Mouse (Mus musculus): ENCODE results near the gene Ttc21a. TPM values are rescaled to one million over a fixed set of nuclear protein-coding genes. Genes with fewer than 3 reads are reported as not detected.

Gene Ttc21a
- total RNA-seq, 1 experiment, result 0.40 TPM

DNA sequence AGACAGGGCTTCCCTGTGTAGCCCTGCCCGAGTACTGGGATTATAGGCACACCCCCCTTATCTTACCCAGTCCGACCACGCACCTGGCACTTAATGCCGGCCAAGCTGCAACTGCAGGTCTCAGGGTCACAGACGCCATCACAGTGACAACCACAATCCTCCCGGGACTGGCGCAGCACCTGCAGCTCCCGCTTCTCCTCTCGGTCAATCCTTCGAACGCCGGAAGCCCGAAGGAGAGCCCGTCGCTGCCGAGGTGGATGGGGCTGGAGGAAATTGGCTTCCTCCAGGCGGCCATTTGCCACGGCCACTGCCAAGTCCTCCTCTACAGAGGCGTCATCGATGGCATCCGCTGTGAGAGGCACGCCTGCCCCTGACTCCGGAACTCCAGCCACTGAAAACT, 35.9 kb downstream of the Ttc21a start:
- no peaks in the 10 kb centered on the region for H3K9me3 ChIP-seq (ENCODE audit: control insufficient read depth, insufficient read depth, low read depth, low read length)
- no peak overlapping the region for H3K4me3 ChIP-seq (ENCODE audit: insufficient read depth in 1 of 2, low read depth in 1 of 2, low read length in 2 of 2, poor library complexity in 1 of 2, severe bottlenecking in 1 of 2)
- no peak overlapping the region for H3K27ac ChIP-seq (ENCODE audit: insufficient read depth, low read depth, low read length, poor library complexity, severe bottlenecking)
- in situ Hi-C loops (cut with MboI; ENCODE audit: low sequenced_read_pairs in 2 of 2, unreplicated experiment in 2 of 2), result no loop called here
- peaks cover 42% of the 10 kb centered on the region for H3K36me3 ChIP-seq (ENCODE audit: control insufficient read depth, insufficient read depth, low read length, poor library complexity, severe bottlenecking)
- no peak for DNase-seq (ENCODE audit: low read depth, low spot score)
- TF ChIP-seq CHD2 (IDR thresholded peaks at IDR 0.05; ENCODE audit: low read depth, low read length), result no peak
- TF ChIP-seq ZC3H11A (IDR thresholded peaks at IDR 0.05; ENCODE audit: borderline replicate concordance, low read depth, low read length), result no peak
- TF ChIP-seq MAFK (IDR thresholded peaks at IDR 0.05; ENCODE audit: insufficient read depth, low read depth, low read length), result no peak
- TF ChIP-seq ZNF384 (IDR thresholded peaks at IDR 0.05; ENCODE audit: low read depth, low read length), result no peak
- no peak for TF ChIP-seq HCFC1 (IDR thresholded peaks at IDR 0.05; ENCODE audit: borderline replicate concordance, insufficient read depth, low read length)
- peaks cover 0 to 23% of the 10 kb centered on the region in 2 experiments for H3K4me1 ChIP-seq (ENCODE audit: control insufficient read depth in 2 of 2, insufficient read depth in 2 of 2, low read length in 2 of 2, poor library complexity in 1 of 2)
- peak overlapping the region; percentile 9; the same call in 1 of the 2 replicates for H3K9ac ChIP-seq (ENCODE audit: insufficient read depth, low read depth, low read length, poor library complexity, severe bottlenecking)

DNA sequence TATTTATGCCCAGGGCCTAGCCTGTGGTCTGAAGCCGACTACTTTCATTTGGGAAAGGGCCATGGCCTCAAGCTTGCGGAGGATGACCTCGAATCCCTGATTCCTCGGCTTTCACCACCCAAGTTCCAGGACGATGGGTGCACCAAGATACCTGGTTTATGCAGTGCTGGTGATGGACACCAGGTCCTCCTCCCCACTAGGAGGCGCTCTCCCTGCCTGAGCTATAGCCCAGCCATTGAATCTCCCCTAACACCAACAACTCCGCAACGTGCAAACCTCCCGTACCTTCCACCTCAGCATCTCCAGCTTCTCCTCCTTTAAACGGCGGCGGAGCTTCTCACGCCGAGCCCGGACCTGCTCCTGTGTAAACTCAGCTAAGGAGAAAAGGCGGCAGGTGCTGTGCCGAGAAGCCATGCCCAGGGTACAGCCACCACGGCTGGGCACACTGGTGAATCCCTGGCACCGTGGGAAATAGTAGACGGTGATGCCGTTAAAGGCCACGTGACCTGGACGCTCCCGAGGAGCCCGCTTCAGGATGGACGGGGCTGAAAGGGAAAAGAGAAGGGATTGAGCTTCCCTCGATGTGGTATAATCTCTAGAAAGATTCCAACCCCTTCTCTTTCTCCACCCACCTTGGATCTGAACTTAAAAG, 36.6 kb downstream of the Ttc21a start:
- Histone ChIP-seq H3K36me3 (ENCODE audit: control insufficient read depth, insufficient read depth, low read length, poor library complexity, severe bottlenecking) (peaks cover 42% of the 10 kb centered on the region), H3K27ac (ENCODE audit: insufficient read depth, low read depth, low read length, poor library complexity, severe bottlenecking) (no peak overlapping the region), H3K9me3 (ENCODE audit: control insufficient read depth, insufficient read depth, low read depth, low read length) (no peaks in the 10 kb centered on the region), H3K9ac (ENCODE audit: insufficient read depth, low read depth, low read length, poor library complexity, severe bottlenecking) (peak overlapping the region; percentile 68), H3K4me3 (ENCODE audit: insufficient read depth in 1 of 2, low read depth in 1 of 2, low read length in 2 of 2, poor library complexity in 1 of 2, severe bottlenecking in 1 of 2) (peak overlapping the region; percentile 67 to 70), H3K4me1 (ENCODE audit: control insufficient read depth in 2 of 2, insufficient read depth in 2 of 2, low read length in 2 of 2, poor library complexity in 1 of 2) (peaks cover under 1 to 30% of the 10 kb centered on the region in 2 experiments)
- peak; percentile 81 for DNase-seq (ENCODE audit: low read depth, low spot score)
- in situ Hi-C loops (cut with MboI; ENCODE audit: low sequenced_read_pairs in 2 of 2, unreplicated experiment in 2 of 2), result no loop called here
- TF ChIP-seq MAFK (IDR thresholded peaks at IDR 0.05; ENCODE audit: insufficient read depth, low read depth, low read length), result no peak
- TF ChIP-seq ZC3H11A (IDR thresholded peaks at IDR 0.05; ENCODE audit: borderline replicate concordance, low read depth, low read length), result no peak
- TF ChIP-seq HCFC1 (IDR thresholded peaks at IDR 0.05; ENCODE audit: borderline replicate concordance, insufficient read depth, low read length), result no peak
- TF ChIP-seq ZNF384 (IDR thresholded peaks at IDR 0.05; ENCODE audit: low read depth, low read length), result no peak
- TF ChIP-seq CHD2 (IDR thresholded peaks at IDR 0.05; ENCODE audit: low read depth, low read length), result no peak

DNA sequence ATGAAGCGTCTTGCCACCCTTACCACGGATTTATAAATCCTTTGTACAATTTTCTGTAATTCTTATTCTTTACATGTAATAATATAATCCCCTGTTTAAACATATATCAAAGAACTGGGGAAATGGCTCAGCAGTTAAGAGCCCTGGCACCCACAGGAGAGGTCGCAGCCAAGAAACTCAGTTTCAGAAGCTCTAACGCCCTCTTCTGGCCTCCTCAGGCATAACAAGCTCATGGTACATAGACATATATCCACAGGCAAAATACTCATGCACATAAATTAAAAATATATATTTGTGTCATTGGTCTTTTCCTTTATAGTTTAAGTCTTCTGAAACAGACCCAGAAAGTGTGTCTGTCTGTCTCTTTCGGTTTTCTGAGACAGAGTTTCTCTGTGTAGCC, 37.2 kb downstream of the Ttc21a start:
- H3K4me3 ChIP-seq (ENCODE audit: insufficient read depth in 1 of 2, low read depth in 1 of 2, low read length in 2 of 2, poor library complexity in 1 of 2, severe bottlenecking in 1 of 2), result peak overlapping the region; percentile 67 to 70; a peak in 3 of 4 replicates
- in situ Hi-C loops (cut with MboI; ENCODE audit: low sequenced_read_pairs in 2 of 2, unreplicated experiment in 2 of 2), result no loop called here
- TF ChIP-seq HCFC1 (IDR thresholded peaks at IDR 0.05; ENCODE audit: borderline replicate concordance, insufficient read depth, low read length) (no peak), ZNF384 (IDR thresholded peaks at IDR 0.05; ENCODE audit: low read depth, low read length) (no peak), MAFK (IDR thresholded peaks at IDR 0.05; ENCODE audit: insufficient read depth, low read depth, low read length) (no peak), ZC3H11A (IDR thresholded peaks at IDR 0.05; ENCODE audit: borderline replicate concordance, low read depth, low read length) (no peak), CHD2 (IDR thresholded peaks at IDR 0.05; ENCODE audit: low read depth, low read length) (no peak)
- DNase-seq (ENCODE audit: low read depth, low spot score), result no peak
- no peaks in the 10 kb centered on the region for H3K9me3 ChIP-seq (ENCODE audit: control insufficient read depth, insufficient read depth, low read depth, low read length)
- peaks cover 2 to 37% of the 10 kb centered on the region in 2 experiments for H3K4me1 ChIP-seq (ENCODE audit: control insufficient read depth in 2 of 2, insufficient read depth in 2 of 2, low read length in 2 of 2, poor library complexity in 1 of 2)
- H3K36me3 ChIP-seq (ENCODE audit: control insufficient read depth, insufficient read depth, low read length, poor library complexity, severe bottlenecking), result peaks cover 42% of the 10 kb centered on the region
- H3K27ac ChIP-seq (ENCODE audit: insufficient read depth, low read depth, low read length, poor library complexity, severe bottlenecking), result no peak overlapping the region
- H3K9ac ChIP-seq (ENCODE audit: insufficient read depth, low read depth, low read length, poor library complexity, severe bottlenecking), result no peak overlapping the region

DNA sequence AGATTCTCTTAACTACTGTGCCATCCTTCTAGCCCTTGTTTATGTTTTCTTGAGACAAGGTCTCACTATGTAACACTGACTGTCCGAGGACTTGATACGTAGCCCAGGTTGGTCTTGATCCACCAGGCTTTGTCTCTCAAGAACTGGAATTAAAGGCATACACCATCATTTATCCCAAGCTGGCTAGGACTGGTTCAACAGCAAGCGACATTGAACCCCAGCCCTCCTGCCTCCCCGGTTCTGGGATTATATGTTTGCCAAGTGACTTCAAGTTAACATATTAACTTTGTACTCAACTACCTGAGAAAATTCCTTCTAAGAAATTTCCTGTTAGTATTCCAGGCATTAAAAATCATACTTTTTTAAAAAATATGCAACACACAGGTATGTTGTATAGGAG, 37.9 kb downstream of the Ttc21a start:
- Histone ChIP-seq H3K36me3 (ENCODE audit: control insufficient read depth, insufficient read depth, low read length, poor library complexity, severe bottlenecking) (peaks cover 44% of the 10 kb centered on the region), H3K9ac (ENCODE audit: insufficient read depth, low read depth, low read length, poor library complexity, severe bottlenecking) (no peak overlapping the region), H3K4me1 (ENCODE audit: control insufficient read depth in 2 of 2, insufficient read depth in 2 of 2, low read length in 2 of 2, poor library complexity in 1 of 2) (peaks cover 2 to 40% of the 10 kb centered on the region in 2 experiments), H3K27ac (ENCODE audit: insufficient read depth, low read depth, low read length, poor library complexity, severe bottlenecking) (no peak overlapping the region), H3K9me3 (ENCODE audit: control insufficient read depth, insufficient read depth, low read depth, low read length) (no peaks in the 10 kb centered on the region), H3K4me3 (ENCODE audit: insufficient read depth in 1 of 2, low read depth in 1 of 2, low read length in 2 of 2, poor library complexity in 1 of 2, severe bottlenecking in 1 of 2) (no peak overlapping the region)
- no peak for DNase-seq (ENCODE audit: low read depth, low spot score)
- in situ Hi-C loops (cut with MboI; ENCODE audit: low sequenced_read_pairs in 2 of 2, unreplicated experiment in 2 of 2), result no loop called here
- TF ChIP-seq ZC3H11A (IDR thresholded peaks at IDR 0.05; ENCODE audit: borderline replicate concordance, low read depth, low read length) (no peak), ZNF384 (IDR thresholded peaks at IDR 0.05; ENCODE audit: low read depth, low read length) (no peak), CHD2 (IDR thresholded peaks at IDR 0.05; ENCODE audit: low read depth, low read length) (no peak), HCFC1 (IDR thresholded peaks at IDR 0.05; ENCODE audit: borderline replicate concordance, insufficient read depth, low read length) (no peak), MAFK (IDR thresholded peaks at IDR 0.05; ENCODE audit: insufficient read depth, low read depth, low read length) (no peak)
